Mouse (Mus musculus) WW6 (cell line): ENCODE results near the gene Heatr5b.

Experiments used
- DNase-seq: peaks from one replicate; pipeline ENCODE4 v3.0.0-alpha.2; 2013; ENCODE audit warnings: low read depth, low spot score

Heatr5b gene

DNA sequence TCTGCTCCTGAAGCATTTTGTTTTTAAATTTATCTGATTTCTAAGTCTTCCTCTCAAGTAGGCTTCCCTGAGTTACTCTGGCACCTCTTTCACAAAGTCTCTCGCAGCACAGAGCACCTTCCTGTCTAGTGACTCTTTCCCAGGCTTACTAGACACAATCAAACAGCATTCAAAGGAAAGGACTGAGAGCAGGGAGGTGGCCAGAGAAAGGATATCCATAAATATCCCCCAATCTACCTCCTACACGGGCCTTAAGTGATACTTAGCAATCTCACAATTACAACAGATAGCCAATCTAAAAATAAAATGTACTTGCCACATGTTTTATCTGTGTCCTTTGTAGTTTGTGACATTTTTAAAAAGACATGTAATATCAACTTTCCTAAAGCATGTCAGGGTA, 66.2 kb downstream of the Heatr5b start:
- DNase-seq: no peak

GRCm38 (mm10) chr17:78767546-78767945, 67.6 kb downstream of the Heatr5b start:
- DNase-seq: no peak

- no peak for DNase-seq
Observed at GRCm38 (mm10) chr17:78766084-78766483, 69.1 kb downstream of the Heatr5b start.

DNA sequence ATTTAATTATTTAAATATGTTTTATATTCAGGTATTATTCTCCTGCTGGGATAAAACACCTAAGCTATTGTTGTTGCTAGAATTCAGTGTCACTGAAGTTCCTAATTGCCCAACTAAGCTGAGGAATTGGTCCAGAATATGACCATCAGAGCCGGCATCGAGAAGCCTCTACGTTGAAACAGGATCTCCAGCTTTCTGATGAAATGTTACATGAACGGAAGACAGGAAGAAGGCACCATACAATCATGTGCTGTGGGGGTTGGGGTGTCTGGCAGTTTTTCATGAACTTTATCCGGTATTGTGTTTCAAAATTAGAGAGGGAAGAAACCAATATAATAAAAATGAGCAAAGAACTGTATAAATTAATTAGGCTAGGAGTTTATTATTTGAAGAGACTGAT, 71.9 kb downstream of the Heatr5b start:
- DNase-seq: no peak

GRCm38 (mm10) chr17:78752938-78753655, 82.1 kb downstream of the Heatr5b start:
- no peak for DNase-seq

DNA sequence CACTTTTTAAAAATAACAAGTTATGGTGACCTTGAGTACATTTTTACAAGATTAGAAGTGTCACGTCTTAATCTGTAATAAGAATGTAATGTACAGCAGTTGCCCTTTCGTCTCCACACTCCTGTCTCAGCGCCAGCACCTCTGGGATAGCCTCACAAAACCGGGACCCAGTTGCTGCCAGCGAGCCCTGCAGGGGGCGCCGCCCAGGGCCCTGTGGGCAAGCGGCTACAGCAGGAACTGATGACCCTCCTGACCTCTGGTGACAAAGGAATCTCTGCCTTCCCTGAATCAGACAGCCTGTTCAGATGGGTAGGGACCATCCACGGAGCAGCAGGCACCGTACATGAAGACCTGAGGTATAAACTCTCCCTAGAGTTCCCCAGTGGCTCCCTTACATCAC, 83.1 kb downstream of the Heatr5b start:
- DNase-seq: no peak

DNA sequence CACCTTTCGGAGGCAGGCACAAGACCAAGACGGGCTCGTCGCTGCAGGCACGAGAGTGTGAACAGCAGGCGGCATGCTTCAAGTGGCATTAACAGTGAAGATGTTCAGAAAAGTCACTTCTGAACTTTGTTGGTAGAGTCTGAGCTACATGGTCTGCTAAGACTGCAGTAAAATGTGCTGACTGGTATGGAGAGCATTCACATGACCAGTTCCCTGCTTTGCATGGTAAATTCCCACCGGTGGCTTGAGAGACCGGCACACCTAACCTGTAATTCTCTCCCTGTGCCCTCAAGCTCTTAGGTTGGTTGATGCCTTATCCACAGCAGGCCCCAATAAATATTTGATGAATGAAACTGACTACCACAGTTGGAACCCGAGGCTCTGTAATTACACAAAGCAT, 86.7 kb downstream of the Heatr5b start:
- no peak for DNase-seq

DNA sequence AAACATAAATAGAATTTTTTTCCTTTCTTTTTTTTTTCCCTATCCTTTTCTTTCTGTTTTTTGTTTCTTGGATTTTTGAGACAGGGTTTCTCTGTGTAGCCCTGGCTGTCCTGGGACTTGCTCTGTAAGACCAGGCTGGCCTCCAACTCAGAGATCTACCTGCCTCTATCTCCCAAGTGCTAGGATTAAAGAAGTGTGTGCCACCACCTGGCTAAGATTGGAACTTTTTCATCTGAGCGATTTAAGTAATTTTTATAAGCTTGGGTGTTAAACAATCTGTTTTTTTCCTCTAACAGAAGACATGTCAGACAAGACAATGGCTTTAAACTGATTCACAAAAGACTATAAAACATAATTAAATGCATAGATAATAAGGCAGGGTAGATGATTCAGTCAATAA, 96.7 kb downstream of the Heatr5b start:
- no peak for DNase-seq

DNA sequence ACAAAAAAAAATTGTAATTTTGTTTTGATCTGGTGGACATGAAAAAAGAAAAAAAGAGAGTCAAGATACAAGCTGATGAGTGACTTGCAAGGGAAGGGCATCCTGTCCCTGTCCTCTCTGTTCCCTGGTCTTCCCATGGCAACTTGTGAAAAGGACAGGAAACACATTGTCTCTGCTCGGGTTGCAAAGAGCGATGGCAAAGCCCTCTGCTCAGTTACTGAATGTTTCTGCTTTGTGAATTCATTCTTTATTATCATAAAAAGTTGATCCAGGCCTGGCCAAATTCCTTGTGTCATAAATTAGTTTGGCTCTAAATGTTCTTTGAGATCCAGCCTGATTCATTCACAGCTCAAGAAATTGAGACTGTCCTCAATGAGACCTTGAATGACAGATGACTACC, 97.4 kb downstream of the Heatr5b start:
- no peak for DNase-seq

GRCm38 (mm10) chr17:78737096-78737495, 98.1 kb downstream of the Heatr5b start, which contains the start of gene Strn:
Strn (minus strand) TSS chr17:78737196.
- DNase-seq: no peak

- peak; percentile 91 for DNase-seq
Observed at GRCm38 (mm10) chr17:78736473-78736988, 98.6 kb downstream of the Heatr5b start.

DNA sequence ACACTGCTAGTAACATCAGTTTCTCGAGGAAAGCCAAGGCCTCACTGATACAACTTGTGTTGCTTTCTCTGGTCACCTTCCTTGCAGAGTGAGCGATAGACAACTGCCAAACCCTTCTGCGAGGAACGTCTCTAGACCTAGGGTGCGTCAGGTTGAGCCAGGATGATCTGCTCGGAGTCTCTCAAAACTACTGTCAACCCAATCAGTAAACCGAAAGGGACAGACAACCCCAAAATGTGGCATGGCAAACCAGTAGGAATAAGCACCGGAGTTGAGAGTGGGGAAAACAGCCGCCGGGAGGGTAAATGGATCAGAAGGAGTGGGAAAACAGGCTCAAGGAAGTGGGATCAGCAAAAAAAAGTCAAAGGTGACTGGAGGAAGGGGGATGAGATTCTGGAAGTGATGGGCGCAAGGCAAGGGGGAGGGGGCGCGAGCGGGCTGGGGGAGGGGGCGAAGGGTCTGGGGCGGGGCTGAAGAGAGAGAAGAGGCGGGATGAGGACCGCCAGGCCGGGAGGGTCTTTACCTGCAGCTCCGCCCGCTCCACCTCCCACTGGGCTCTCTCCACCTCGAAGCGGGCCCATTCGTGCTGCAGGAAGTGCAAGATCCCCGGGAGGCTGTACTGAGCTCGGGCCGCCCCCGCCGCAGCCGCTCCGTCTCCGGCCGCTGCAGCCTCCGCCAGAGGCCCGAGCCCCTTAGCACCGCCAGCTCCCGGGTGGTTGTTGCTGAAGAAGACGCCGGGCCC, 99.3 kb downstream of the Heatr5b start:
- peak; percentile 43 for DNase-seq

GRCm38 (mm10) chr17:78734806-78735205, 100.4 kb downstream of the Heatr5b start:
- DNase-seq: no peak

- DNase-seq: no peak
Observed at GRCm38 (mm10) chr17:78732056-78732455, 103.1 kb downstream of the Heatr5b start.

GRCm38 (mm10) chr17:78726746-78727449, 108.3 kb downstream of the Heatr5b start:
- no peak for DNase-seq

DNA sequence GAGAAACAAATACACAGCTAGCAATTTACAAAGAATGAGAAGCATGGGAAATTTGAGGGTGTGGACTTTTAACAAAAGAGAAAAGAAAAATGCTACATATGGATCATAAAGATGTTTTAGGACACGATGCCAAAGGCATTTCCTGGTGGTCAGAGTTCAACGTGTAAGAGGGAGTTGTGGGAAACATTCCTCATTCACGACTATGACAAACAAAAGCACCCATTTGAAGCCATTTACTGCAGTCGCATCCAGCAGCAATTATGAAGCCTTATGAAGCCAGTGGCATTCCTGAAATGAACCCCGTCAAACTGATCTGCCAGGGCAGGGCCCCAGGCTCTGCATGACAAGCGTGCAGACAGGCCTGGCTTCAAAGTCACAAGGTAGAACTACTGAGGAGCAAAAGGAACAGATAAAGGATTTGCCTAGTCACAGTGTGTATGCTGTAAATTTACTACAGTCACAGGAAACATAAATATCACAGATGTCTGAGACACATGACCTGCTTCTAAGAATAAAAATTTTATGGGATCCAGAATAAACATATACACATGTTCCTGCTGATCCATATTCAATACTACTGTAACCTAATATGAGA, 110.6 kb downstream of the Heatr5b start:
- no peak for DNase-seq

DNA sequence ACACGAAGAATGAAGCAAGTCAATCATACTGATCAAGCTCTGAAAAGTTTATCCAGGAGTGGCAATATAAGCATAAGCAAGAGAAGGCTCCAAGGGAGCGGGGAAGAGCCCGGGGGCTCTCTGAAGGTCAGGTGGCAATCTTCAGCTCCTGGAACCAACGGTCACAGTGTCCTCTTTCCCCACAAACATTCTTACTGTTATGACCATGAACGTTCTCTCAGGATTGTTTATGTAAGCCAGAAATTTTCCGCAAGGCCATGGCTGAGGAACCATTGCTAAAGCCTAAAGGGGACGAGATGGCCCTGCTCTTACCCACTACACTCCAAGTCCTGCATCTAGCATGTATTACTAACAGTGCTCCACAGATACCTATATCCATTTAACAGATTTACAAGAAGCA, 113.5 kb downstream of the Heatr5b start:
- DNase-seq: no peak

DNA sequence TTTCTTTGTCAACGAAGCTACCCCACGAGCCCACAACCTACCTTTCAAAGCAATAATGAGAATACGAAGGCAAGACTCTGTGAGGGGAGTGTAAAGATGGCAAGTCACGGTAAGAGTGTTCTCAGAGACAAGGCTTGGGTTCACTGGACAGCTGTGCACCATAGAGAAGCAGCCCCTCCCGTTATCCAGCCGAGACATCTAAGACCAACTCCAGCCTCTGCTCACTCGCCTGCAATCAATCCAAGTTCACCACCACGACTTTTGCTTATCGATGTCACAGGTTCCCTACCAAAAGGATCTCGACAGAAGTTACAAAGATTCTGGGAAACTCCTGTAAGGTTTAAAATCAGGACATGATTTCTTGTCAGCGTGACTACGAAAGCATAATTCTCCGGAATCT, 116.1 kb downstream of the Heatr5b start:
- DNase-seq: no peak

DNA sequence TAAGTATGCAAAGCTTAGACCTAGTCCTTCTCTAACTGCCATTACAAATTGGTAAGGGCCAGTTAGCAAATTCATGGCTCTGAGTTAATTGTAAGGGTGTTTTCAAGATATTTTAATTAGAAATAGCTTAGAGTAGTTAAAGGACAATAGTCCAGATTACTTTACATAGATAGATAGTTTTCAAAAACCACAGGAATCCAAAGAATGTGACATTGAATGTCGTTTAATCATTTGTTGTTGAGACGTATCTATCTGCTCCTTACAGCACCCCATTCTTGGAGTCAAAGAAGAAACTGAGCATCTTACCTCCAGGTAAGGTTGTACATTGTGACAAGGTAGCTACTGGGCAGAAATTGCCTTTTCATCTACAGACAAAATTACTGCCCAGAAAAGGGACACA, 124.9 kb downstream of the Heatr5b start:
- DNase-seq: no peak

DNA sequence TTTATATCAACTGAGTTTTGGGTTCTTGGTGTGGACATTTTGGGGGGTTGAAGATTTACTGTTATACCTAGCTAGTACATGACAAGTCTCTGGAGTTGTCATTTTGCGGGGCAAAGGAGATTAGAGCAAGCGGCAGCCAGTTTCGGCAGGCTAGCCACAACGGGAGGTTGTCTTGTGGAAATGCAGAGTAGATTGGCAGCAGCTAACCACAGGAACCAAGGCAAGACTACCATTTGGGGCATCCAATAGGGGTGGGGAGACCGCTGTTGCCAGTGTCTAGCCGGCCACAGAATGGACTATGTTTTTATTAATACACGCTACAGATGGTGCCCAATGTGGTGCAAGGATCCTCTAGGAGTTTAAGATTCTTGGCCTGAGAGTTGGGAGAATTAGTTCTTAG, 126.7 kb downstream of the Heatr5b start:
- no peak for DNase-seq

DNA sequence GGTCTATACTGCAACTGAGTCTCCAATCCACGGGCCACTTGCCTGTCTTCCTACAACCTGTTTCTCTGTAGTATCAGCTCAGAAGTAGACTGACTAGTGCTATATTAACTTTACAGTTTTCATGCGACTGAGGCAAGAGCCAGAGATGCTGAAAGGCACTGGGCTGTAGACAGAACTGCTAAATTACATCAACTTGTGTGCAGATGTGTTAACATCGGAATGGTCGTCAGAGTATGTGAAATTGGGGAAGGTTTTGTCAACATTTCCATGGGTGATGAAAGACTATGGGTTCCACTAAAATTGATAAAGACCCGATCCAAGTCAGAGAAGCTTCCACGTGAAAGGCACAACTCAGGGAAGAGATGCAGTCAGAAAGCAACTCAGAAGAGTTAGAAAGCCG, 132.2 kb downstream of the Heatr5b start:
- no peak for DNase-seq
